Mouse (Mus musculus) thymus, postnatal 0 days (tissue): ENCODE results near the gene Scrn1. TPM values are rescaled to one million over a fixed set of nuclear protein-coding genes. Genes with fewer than 3 reads are reported as not detected.

Source experiments
- DNase-seq: peaks from one replicate; pipeline ENCODE4 v3.0.0-alpha.2; 2015; ENCODE audit warnings: low spot score
- polyA plus RNA-seq: library from polyadenylated mRNA; unstranded; fragments of >200 nt; fragmentation: Nextera tagmentation; extraction: Ambion mirVana; gene quantifications from 2 replicates; pipeline ENCODE4 v1.2.1, GENCODE M21; 2015

The Scrn1 gene
- polyA plus RNA-seq, 1 experiment from 2014 or later, result 0.98 TPM

GRCm38 (mm10) chr6:54566546-54566919 lies 244 bp upstream of the Scrn1 start:
- DNase-seq, result no peak

GRCm38 (mm10) chr6:54565012-54565411 lies 1.3 kb downstream of the Scrn1 start:
- no peak for DNase-seq

GRCm38 (mm10) chr6:54564506-54564991 lies 1.7 kb downstream of the Scrn1 start:
- DNase-seq, result no peak

GRCm38 (mm10) chr6:54563561-54563960 lies 2.7 kb downstream of the Scrn1 start:
- no peak for DNase-seq

- no peak for DNase-seq
Observed at GRCm38 (mm10) chr6:54562018-54562809, 4.1 kb downstream of the Scrn1 start.

GRCm38 (mm10) chr6:54558466-54558865 lies 7.8 kb downstream of the Scrn1 start:
- DNase-seq, result no peak

GRCm38 (mm10) chr6:54557671-54558070 lies 8.6 kb downstream of the Scrn1 start:
- no peak for DNase-seq

GRCm38 (mm10) chr6:54555816-54556215 lies 10.5 kb downstream of the Scrn1 start:
- no peak for DNase-seq

- DNase-seq, result no peak
Observed at GRCm38 (mm10) chr6:54554341-54555110, 11.8 kb downstream of the Scrn1 start.

GRCm38 (mm10) chr6:54553632-54554031 lies 12.7 kb downstream of the Scrn1 start:
- DNase-seq, result no peak

GRCm38 (mm10) chr6:54552721-54553413 lies 13.4 kb downstream of the Scrn1 start:
- DNase-seq, result no peak

GRCm38 (mm10) chr6:54550801-54551323 lies 15.4 kb downstream of the Scrn1 start:
- DNase-seq, result no peak

GRCm38 (mm10) chr6:54549311-54549710 lies 17.0 kb downstream of the Scrn1 start:
- DNase-seq, result no peak

GRCm38 (mm10) chr6:54548314-54549019 lies 17.8 kb downstream of the Scrn1 start:
- no peak for DNase-seq

GRCm38 (mm10) chr6:54543646-54544045 lies 22.6 kb downstream of the Scrn1 start:
- DNase-seq, result no peak

GRCm38 (mm10) chr6:54542836-54543235 lies 23.5 kb downstream of the Scrn1 start:
- no peak for DNase-seq

GRCm38 (mm10) chr6:54540252-54540887 lies 25.9 kb downstream of the Scrn1 start:
- DNase-seq, result no peak

GRCm38 (mm10) chr6:54539396-54539795 lies 26.9 kb downstream of the Scrn1 start:
- DNase-seq, result no peak

GRCm38 (mm10) chr6:54538773-54539173 lies 27.5 kb downstream of the Scrn1 start:
- no peak for DNase-seq

GRCm38 (mm10) chr6:54537053-54537452 lies 29.2 kb downstream of the Scrn1 start:
- DNase-seq, result no peak
